Mouse (Mus musculus): ENCODE data around the gene Mpz. TPM values are rescaled to one million over a fixed set of nuclear protein-coding genes. Genes with fewer than 3 reads are reported as not detected.

Gene Mpz
- total RNA-seq, 2 experiments from 2014 or later = not detected

Other genes starting within 250 kb of the Mpz start
- gene Fcrlb, start 237.8 kb upstream of the Mpz start, total RNA-seq (2021) = not detected
- not detected for gene Fcrla, start 223.1 kb upstream of the Mpz start, total RNA-seq (2021)
- gene Fcgr2b, start 174.2 kb upstream of the Mpz start, total RNA-seq (2021) = 1 to 10 TPM; 2.3 to 2.6 TPM
- gene Fcgr4, start 131.8 kb upstream of the Mpz start, total RNA-seq (2021) = not detected
- gene Fcgr3, start 85.8 kb upstream of the Mpz start, total RNA-seq (2021) = 1 to 10 TPM; 6.7 to 7.0 TPM
- 1 to 10 TPM in 1 of 2 experiments, under 1 TPM in 1; 0.91 to 1.6 TPM for gene Cfap126, start 36.8 kb upstream of the Mpz start, total RNA-seq (2021)
- gene Sdhc, start 108 bp upstream of the Mpz start, total RNA-seq (2021) = 100 to 1,000 TPM; 200 to 212 TPM
- 10 to 100 TPM in 1 of 2 experiments, 1 to 10 TPM in 1; 9.0 to 11.3 TPM for gene Pcp4l1, start 45.6 kb downstream of the Mpz start, total RNA-seq (2021)
- gene Nr1i3, start 63.3 kb downstream of the Mpz start, total RNA-seq (2021) = not detected
- gene Tomm40l, start 71.8 kb downstream of the Mpz start, total RNA-seq (2021) = 10 to 100 TPM; 50.7 to 56.9 TPM
- gene Apoa2, start 74.3 kb downstream of the Mpz start, total RNA-seq (2021) = 1 to 10 TPM; 2.6 to 3.0 TPM
- 1 to 10 TPM; 7.1 to 8.0 TPM for gene Fcer1g, start 83.7 kb downstream of the Mpz start, total RNA-seq (2021)
- gene Adamts4, start 99.7 kb downstream of the Mpz start, total RNA-seq (2021) = 1 to 10 TPM; 4.2 to 5.3 TPM
- 100 to 1,000 TPM; 183 to 186 TPM for gene Ndufs2, start 100.7 kb downstream of the Mpz start, total RNA-seq (2021)
- gene B4galt3, start 119.6 kb downstream of the Mpz start, total RNA-seq (2021) = 10 to 100 TPM; 74.2 to 87.8 TPM
- gene Ppox, start 130.5 kb downstream of the Mpz start, total RNA-seq (2021) = 10 to 100 TPM; 19.6 to 25.4 TPM
- gene Usp21, start 137.3 kb downstream of the Mpz start, total RNA-seq (2021) = 10 to 100 TPM; 60.4 to 66.4 TPM
- gene Ufc1, start 144.3 kb downstream of the Mpz start, total RNA-seq (2021) = 10 to 100 TPM; 91.2 to 93.4 TPM
- 10 to 100 TPM; 38.4 to 45.9 TPM for gene Dedd, start 178.4 kb downstream of the Mpz start, total RNA-seq (2021)
- gene Nit1, start 194.9 kb downstream of the Mpz start, total RNA-seq (2021) = 10 to 100 TPM; 35.3 to 36.8 TPM
- gene Pfdn2, start 195.0 kb downstream of the Mpz start, total RNA-seq (2021) = 100 to 1,000 TPM; 112 to 125 TPM
- 1 to 10 TPM; 4.4 to 4.8 TPM for gene Klhdc9, start 210.1 kb downstream of the Mpz start, total RNA-seq (2021)
- 1 to 10 TPM in 1 of 2 experiments, under 1 TPM in 1; 0.88 to 1.2 TPM for gene Nectin4, start 219.4 kb downstream of the Mpz start, total RNA-seq (2021)
- gene Arhgap30, start 238.2 kb downstream of the Mpz start, total RNA-seq (2021) = 1 to 10 TPM in 1 of 2 experiments, under 1 TPM in 1; 0.98 to 1.6 TPM

Measured in left cerebral cortex, postnatal 4 days (tissue).